Mouse (Mus musculus): ENCODE data around the gene C1qtnf1. TPM values are rescaled to one million over a fixed set of nuclear protein-coding genes. Genes with fewer than 3 reads are reported as not detected.

The C1qtnf1 gene
- total RNA-seq, 1 experiment from 2014 or later = not detected

GRCm38 (mm10) chr11:118481751-118482150 is 53.7 kb downstream of the C1qtnf1 start:
- ATAC-seq (replicated peaks in 1 of 2; ENCODE audit: insufficient read depth in 1 of 2, low FRiP score in 2 of 2, low TSS enrichment in 1 of 2, low read depth in 1 of 2, poor library complexity in 2 of 2, severe bottlenecking in 2 of 2) = no peak

DNA sequence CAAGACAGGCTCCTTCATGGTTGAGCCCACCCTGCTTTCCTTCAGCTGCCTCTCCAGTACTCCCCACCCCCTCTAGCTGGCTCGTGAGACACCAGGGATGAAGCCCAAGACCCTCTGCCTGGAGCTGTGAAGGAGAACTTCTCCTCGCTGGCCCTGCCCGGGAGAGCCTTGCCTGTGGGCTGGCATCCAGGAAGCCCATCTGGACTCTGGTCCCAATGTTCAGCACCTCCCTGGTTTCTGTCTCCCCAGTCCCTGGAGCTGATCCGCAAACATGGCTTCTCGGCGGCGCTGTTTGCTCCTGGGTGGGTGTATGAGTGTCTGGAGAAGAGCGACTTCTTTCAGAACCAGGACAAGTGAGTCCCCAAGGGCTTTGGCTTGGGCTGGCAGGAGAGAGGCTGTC is 56.2 kb downstream of the C1qtnf1 start:
- ATAC-seq (replicated peaks in 1 of 2; ENCODE audit: insufficient read depth in 1 of 2, low FRiP score in 2 of 2, low TSS enrichment in 1 of 2, low read depth in 1 of 2, poor library complexity in 2 of 2, severe bottlenecking in 2 of 2) = no peak

DNA sequence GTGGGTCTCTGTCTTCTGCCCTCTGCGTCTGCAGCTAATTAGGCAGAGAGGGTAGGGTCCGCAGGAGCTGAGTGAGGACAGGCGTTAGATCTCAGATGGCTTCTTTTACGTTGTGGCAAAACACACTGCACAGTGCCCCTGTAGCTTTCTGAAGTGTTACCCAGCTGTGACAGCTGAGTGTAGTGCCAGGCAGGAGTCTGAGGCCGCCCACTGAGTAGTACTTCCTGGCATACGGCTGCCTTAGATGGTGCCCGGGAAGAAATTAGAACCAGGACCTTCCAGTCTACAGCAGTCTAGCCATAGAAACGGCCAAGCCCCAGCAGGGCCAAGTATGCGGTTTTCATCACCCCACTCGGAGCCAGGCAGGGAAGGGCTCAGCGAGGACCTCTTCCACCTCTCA is 57.3 kb downstream of the C1qtnf1 start:
- no peak for ATAC-seq (replicated peaks in 1 of 2; ENCODE audit: insufficient read depth in 1 of 2, low FRiP score in 2 of 2, low TSS enrichment in 1 of 2, low read depth in 1 of 2, poor library complexity in 2 of 2, severe bottlenecking in 2 of 2)

DNA sequence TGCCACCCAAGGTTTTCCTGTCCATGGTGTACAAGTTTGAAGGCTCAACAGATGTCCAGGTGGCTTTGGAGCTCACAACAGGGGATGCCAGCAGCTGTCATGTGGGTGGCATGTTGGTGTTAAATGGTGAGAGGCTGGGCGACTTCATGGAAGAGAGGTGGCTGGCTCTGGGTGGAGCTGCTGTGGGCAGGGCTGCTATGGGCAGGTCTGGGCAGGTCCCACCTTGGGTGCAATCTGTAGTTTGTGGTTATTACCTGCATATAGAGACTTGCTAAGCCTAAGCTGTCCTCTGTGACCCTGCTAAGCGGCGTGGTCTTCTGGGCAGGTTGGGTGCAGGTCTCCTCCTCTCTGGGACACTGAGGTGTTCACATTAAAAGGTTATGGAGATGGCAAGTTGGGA is 57.8 kb downstream of the C1qtnf1 start:
- no peak for ATAC-seq (replicated peaks in 1 of 2; ENCODE audit: insufficient read depth in 1 of 2, low FRiP score in 2 of 2, low TSS enrichment in 1 of 2, low read depth in 1 of 2, poor library complexity in 2 of 2, severe bottlenecking in 2 of 2)

DNA sequence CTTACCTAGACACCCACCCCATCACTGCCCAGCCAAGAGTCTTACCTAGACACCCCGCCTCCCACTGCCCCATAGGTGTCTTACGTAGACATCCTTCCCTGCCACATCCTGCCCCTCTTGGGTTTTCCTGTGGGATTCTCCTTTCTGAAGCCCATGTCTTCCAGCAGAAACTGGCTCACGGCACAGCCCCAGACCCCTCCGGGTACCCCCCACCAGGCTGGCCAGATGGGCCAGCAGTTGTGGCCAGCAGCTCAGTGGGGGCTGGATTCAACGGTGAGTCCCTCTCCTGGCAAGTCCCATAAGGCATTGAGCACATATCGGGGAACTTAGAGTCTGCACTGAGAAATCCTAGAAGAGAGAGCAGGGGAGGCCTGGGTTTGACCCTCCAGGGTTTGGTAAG is 58.3 kb downstream of the C1qtnf1 start:
- ATAC-seq (replicated peaks in 1 of 2; ENCODE audit: insufficient read depth in 1 of 2, low FRiP score in 2 of 2, low TSS enrichment in 1 of 2, low read depth in 1 of 2, poor library complexity in 2 of 2, severe bottlenecking in 2 of 2) = no peak

DNA sequence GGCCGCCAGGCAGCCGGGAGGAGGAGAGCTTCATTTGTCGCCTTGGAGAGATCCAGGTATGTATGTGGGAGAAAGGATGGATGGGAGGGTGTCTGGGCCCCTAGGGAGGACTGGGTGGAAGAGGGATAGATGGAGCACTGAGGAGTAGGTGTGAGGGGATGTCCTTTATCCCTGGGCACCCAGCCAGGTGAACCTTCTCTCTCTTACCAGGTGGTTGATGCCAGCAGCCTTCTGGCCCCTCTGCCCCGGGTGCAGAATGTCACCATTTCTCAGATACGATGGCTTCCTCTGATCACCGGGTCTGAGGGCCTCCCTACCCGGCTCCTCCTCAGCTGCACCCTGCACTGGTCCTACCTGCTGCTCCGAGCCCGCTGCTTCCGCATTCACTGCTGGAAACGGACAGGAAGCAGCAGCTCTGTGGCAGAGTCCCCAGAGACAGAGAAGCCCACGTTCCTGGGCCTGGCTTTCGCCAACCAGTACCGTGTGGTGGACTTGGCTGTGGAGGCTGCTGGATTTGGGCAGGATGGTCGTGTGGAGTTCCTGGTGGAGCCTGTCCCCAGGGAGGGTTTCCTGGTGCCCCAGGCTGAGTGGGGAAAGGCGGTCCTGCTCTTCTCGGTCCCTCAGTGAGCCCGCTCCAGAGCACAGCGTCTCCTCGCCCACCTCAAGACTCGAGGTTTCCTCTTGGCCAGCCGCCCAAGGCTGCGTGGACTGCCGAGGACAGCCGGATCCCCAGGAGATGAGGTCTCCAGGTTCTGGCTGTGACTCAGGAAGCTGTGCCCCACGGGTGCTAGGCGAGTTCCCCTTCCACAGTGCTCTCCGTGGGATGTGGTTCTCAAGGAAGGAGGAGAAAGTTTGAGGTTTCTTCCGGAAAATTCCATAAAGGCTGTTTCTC is 59.1 kb downstream of the C1qtnf1 start:
- no peak for ATAC-seq (replicated peaks in 1 of 2; ENCODE audit: insufficient read depth in 1 of 2, low FRiP score in 2 of 2, low TSS enrichment in 1 of 2, low read depth in 1 of 2, poor library complexity in 2 of 2, severe bottlenecking in 2 of 2)

- no peak for ATAC-seq (replicated peaks in 1 of 2; ENCODE audit: insufficient read depth in 1 of 2, low FRiP score in 2 of 2, low TSS enrichment in 1 of 2, low read depth in 1 of 2, poor library complexity in 2 of 2, severe bottlenecking in 2 of 2)
These were observed 60.3 kb downstream of the C1qtnf1 start for GRCm38 (mm10) chr11:118488191-118488906.

DNA sequence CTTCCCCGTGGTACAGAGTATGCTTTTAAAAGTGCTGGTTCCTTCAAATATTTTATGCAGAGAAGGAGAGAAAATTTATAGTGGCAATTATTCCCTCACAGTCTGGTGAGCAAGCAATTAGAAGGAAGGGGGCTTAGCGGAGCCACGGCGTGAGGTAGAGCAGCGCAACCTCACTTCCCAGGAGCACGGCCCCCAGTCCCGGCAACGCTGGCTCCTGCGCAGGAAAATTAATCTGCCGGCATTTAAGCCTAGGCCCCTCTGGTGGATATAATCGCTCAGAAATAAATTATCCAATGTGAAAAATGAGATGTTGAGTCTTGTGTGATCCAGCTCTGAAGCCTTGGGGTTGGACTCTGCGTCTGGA is 60.9 kb downstream of the C1qtnf1 start:
- ATAC-seq (replicated peaks in 1 of 2; ENCODE audit: insufficient read depth in 1 of 2, low FRiP score in 2 of 2, low TSS enrichment in 1 of 2, low read depth in 1 of 2, poor library complexity in 2 of 2, severe bottlenecking in 2 of 2) = no peak

DNA sequence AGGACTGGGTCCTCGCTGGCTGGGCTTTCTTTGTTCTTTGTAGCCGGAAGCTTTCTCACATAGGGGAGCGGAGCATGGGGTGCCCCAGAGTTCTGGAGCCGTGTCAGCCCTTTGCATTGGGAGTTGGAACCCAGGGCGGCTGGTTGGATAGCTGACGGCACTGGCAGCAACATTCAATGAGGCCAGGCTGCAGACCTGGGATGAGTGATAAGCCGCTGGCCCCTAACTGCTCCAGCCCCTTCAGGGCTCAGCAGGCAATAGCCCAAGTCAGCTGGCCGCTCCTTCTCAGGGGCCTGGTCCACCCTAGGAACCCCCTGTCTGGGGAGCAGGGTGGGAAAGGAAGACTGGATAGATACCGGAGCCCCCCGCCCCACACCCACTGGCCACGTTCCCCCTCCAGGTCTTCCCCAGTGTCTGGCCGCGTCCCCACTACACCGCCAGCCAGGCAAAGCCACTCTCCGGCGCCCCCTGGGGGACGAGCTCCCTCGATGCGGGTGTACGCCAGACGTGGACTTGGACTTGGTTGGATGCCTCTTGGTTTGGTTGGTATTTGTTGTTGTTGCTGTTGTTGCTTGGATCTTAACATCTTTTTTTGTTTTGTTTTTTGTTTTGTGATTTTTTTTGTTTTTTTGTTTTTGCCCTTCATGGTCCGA is 62.7 kb downstream of the C1qtnf1 start:
- peak; percentile 52 to 78; a peak in 3 of 4 replicates for ATAC-seq (replicated peaks in 1 of 2; ENCODE audit: insufficient read depth in 1 of 2, low FRiP score in 2 of 2, low TSS enrichment in 1 of 2, low read depth in 1 of 2, poor library complexity in 2 of 2, severe bottlenecking in 2 of 2)

DNA sequence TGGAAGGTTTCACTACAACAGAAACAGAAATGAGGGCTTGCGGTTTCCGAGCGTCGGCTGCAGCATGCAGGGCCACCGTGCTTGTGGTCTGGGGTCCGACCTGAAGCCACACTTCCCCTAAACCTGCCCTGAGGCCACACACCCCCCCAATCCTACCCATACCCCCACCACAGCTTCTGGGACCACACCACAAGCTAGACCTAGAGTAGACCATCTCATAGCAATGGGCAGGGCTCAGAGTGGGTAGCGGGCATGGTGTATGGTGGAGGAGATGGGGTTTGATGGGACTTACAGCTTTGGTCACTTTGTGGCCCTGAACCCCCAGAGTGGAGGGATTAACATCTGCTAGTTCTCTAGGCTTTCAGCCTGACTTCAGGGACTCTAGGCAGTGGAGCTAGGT is 63.2 kb downstream of the C1qtnf1 start:
- no peak for ATAC-seq (replicated peaks in 1 of 2; ENCODE audit: insufficient read depth in 1 of 2, low FRiP score in 2 of 2, low TSS enrichment in 1 of 2, low read depth in 1 of 2, poor library complexity in 2 of 2, severe bottlenecking in 2 of 2)

DNA sequence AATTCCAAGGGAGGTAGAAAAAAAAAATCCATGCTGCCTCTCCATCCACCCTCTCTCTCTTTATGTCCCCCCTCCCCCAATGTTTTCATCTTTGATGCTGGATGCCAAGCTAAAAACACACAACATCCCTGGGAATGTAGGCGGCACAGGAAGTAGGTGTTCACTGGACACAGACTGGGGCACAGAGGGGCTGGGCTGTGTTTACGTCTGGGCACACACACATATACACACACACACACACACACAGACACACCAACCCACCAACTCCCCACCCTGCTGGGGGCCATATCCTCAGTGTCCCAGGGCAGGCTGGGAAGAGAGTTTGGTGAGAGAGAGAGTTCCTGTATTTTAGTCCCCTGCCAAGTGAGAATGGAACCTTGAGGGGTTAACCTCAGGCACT is 65.5 kb downstream of the C1qtnf1 start:
- no peak for ATAC-seq (replicated peaks in 1 of 2; ENCODE audit: insufficient read depth in 1 of 2, low FRiP score in 2 of 2, low TSS enrichment in 1 of 2, low read depth in 1 of 2, poor library complexity in 2 of 2, severe bottlenecking in 2 of 2)

DNA sequence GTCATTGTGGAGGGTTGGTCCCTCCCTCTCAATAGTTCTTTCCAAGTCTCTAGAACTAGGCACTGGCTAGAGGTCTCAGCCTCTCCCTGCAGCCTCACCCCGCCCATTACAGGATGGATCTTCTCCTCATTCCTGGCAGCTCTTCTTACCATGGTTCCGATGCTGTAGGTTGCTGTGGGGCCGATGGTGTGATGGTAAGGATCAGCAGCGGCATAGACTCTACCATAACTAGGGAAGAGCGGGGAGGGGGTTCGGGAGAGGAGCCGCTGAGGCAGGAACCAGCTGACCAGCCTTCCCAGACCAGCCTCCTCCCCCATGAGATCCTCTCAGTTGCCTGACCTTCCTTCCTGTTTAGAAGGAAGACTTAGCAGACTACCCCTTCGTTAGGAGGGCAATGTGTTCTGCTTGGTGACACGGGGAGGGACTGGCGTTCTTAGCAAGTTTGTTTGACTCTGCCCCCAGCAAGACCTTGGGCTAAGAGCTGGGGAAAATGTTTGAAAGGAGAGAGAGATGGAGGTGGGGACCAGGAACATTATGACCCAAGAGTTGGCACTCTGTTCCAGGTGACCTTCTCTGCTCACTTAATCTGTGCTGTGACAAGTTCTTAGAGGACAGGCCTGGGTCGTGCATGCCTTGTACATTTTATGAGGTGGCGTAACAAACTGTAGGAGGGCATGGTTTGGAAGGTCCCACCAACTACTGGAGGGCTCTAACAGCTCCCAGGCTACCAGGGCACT is 66.2 kb downstream of the C1qtnf1 start:
- no peak for ATAC-seq (replicated peaks in 1 of 2; ENCODE audit: insufficient read depth in 1 of 2, low FRiP score in 2 of 2, low TSS enrichment in 1 of 2, low read depth in 1 of 2, poor library complexity in 2 of 2, severe bottlenecking in 2 of 2)

GRCm38 (mm10) chr11:118495065-118495464 is 67.1 kb downstream of the C1qtnf1 start:
- no peak for ATAC-seq (replicated peaks in 1 of 2; ENCODE audit: insufficient read depth in 1 of 2, low FRiP score in 2 of 2, low TSS enrichment in 1 of 2, low read depth in 1 of 2, poor library complexity in 2 of 2, severe bottlenecking in 2 of 2)

GRCm38 (mm10) chr11:118496066-118496689 is 68.2 kb downstream of the C1qtnf1 start:
- no peak for ATAC-seq (replicated peaks in 1 of 2; ENCODE audit: insufficient read depth in 1 of 2, low FRiP score in 2 of 2, low TSS enrichment in 1 of 2, low read depth in 1 of 2, poor library complexity in 2 of 2, severe bottlenecking in 2 of 2)

Data from hematopoietic stem cell, adult 5-6 weeks (primary cell).